Mouse (Mus musculus): ENCODE measurements around the gene Dnah17. TPM values are rescaled to one million over a fixed set of nuclear protein-coding genes. Genes with fewer than 3 reads are reported as not detected.

Dnah17 gene
- under 1 TPM; 0.12 to 0.30 TPM for total RNA-seq (2021)
- long read RNA-seq, experiment 1, partial matches to known transcripts = 0 of 1 reads
- long read RNA-seq, experiment 1, other reads (novel, unspliced or antisense) = 1 of 1 reads
- long read RNA-seq, experiment 2 = 0 reads

DNA sequence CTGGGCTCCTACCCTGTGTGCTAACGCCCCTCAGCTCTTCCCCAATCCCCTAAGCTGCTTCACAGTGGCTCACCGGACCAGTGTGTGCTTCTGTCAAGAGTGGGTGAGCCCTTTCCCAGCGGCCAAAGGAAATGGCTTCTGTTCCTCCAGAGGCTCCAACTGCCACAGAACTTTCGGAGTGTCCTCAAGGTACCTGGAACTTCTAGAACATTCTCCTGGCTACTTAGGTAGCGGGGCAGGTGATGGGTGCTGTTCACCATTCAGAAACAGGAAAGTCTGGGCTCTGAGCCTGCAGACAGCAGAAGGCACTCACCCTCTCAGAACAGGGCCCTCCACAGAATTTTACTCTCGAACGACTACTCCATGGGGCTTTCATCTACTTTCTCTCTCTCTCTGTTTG, at the start of gene Dnah17:
TSS of gene Dnah17 (minus strand) at position 101 of the 400 bp plus-strand sequence.
- DNase-seq (ENCODE audit: low spot score in 2 of 2) = no peak

DNA sequence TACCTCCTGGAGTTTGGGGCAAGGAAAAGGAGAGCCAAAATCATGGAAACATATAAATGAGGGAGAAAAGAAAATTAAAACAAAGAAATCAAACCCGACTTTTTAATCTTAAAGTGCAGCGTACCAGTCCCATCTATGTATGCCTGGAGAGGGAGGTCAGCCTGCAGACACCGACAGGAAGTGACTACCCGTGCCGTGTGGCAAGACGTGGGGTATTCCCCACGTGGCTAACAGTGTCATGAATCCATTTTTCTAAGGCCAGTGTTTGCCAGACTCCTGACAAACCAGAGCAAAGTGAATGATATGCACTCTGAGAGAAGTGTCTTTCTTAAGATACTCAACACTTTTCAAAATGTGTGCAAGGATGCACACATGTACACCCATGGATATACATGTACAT, 49.8 kb upstream of the Dnah17 start:
- no peak for DNase-seq (ENCODE audit: low spot score in 2 of 2)

DNA sequence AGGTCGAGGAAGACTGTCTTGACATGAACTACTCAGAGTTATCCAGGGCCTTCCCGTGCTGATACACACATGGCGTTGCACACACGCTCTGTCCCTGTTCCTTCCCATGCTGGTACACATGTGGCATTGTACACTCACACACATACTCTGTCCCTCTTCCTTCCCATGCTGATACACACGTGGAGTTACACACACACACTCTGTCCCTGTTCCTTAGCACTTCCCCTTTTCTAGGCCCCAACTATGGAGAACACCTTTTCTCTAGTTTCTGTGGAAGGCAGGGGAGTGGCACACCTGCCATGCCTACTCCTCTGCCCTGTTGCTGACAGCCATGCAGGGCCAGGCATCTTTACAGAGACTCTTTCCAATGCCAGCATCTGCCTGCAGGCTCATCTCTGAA, 47.8 kb upstream of the Dnah17 start:
- DNase-seq (ENCODE audit: low spot score in 2 of 2) = no peak

DNA sequence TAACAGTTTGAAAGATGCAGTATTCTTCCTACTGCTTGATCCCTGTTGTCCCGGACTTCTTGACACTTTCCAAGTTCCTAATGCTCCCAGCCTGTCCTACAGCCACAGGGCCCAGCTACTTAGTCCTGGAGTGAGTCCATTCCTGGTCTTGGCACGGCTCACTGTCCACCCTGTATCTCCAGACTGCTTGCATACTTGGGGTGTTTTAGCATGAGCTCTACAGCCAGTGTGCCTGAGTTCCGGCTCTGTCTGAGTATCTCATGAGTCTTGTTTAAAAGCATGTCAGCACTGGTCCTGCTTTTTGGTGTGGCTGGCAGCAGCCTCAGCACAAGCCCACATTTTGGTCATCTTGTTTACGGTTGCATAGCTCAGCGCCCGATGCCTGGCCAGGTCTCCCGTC, 44.3 kb upstream of the Dnah17 start:
- DNase-seq (ENCODE audit: low spot score in 2 of 2) = no peak

DNA sequence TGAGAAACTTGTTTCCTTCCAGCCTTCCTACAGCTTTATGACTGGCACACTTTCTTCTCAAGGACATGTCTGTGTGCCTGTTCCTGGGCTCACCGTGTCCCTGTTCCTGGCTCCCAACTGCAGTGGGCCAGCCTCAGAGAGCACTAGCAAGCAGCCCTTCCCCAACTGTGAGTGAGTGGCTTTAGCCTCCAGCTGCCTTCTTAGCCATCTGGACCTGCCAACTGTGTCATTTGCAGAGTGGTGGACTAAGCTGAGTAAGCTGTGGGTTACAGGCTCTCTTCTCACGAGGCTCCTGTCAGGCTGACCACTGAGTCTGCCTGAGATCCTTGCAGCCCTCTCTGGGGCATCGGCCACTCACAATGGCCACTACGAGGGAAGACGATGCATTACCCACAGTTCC, 42.3 kb upstream of the Dnah17 start:
- DNase-seq (ENCODE audit: low spot score in 2 of 2) = no peak

DNA sequence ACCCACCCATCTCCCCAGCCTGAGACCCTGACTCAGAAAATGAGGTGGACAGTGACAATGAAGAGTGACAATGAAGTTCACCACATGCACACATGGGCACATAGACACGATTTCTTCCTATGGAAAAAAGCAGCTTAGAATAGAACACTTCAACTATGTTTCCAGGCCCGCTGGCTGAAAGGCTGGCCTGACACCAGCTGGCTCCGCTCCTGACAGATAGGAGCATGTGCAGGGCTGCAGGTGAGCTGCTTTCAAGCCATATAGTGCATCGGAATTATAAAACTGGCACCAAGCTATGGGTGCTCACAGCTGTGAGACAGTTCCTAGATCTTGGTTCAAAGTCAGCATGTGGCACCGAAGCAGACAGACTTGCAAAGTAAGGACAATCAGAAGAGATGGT, 39.9 kb upstream of the Dnah17 start:
- DNase-seq (ENCODE audit: low spot score in 2 of 2) = no peak

DNA sequence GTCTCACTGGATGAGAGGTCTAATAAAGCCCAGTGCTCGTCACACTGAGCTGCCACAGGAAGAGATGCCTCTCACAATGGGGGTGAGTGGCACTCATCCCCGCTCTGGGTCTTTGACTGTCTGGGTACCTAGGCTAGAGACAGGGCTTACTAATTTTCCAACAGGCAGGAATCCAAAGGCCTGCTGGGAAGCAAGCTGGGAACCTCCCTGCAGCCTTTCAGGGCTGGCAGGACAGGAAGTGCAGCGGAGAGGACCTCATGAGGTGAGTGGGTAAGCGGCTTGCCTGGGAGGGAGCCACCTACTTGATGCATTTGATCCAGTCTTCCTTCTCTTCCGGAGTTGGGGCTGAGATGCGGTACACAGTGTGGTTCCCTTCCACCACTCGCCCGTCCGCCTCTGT, 38.3 kb upstream of the Dnah17 start:
- no peak for DNase-seq (ENCODE audit: low spot score in 2 of 2)

DNA sequence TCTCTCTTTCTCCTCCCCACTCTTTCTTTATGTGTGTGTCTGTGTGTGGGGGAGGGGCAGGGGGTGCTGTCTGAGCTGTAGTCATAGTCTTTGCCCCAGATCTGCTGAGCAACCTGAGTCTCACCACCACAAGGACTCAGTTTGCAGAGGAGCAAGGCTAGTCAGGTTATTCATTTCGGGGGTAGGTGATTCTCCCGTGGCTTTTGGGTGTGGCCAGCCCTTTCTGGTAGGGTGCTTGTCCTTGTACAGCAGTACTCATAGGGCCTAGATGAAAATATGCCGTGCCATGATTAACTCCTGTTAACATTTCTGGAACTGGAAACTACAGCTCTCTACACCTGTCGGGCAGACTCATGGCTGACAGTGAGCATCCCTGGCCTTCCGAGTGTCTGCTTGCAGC, 36.2 kb upstream of the Dnah17 start:
- DNase-seq (ENCODE audit: low spot score in 2 of 2) = no peak

DNA sequence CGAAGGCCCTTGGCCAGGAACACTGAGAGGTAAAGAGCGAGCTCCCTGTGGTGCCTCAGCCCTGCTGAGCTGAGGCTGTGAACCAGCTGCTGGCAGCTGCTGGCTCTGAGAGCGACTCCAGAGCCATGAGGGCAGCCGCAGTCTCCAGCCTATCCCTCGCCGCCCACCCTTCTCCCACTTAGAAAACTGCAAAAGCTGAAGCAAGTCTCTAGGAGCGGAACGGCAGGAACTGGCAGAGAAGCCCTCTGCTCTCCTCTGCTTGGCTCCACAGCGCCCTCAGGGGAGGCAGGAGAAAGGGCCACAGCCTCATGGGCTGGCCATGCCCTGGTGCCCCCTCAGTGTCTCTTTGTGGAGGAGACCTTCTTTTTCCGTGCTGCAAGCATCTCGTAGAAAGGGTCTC, 35.2 kb upstream of the Dnah17 start:
- no peak for DNase-seq (ENCODE audit: low spot score in 2 of 2)

DNA sequence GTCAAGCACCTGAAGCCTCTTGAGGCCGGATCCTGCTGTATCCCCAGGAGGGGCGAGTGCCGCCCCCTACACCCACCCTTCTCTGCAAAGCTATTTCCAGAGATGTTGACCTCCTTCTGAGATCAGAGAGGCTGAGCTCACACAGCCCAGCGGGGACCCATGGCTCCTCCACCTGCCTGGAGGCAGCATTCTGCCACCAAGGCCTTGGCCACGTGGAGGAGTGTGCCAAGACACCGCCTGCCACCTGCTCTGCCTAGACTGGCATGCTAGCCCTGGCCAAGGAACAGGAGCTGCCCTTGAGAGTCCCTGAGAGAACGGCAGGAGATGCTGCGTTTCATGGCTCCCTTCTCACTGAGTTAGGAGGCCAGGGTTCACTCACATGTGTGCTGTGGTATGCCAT, 34.1 kb upstream of the Dnah17 start:
- DNase-seq (ENCODE audit: low spot score in 2 of 2) = no peak

DNA sequence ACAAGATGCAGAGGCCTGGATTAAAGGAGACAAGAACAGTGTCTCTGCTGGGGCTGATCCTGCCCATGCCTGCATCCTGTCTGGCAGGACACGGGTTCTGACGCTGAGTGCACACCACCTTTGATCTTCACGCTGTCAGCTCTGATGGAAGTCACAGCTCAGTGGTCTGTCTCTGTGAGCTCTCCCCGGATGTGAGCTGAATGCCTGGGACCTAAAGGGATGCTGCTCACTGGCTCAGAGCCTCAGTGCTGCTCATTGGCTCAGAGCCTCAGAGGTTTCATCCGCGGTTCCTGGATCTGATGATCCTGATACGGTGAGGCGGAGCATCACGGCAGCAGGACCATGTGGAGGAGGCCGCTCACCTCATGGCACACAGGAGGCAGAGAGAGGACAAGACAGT, 31.8 kb upstream of the Dnah17 start:
- DNase-seq (ENCODE audit: low spot score in 2 of 2) = no peak

DNA sequence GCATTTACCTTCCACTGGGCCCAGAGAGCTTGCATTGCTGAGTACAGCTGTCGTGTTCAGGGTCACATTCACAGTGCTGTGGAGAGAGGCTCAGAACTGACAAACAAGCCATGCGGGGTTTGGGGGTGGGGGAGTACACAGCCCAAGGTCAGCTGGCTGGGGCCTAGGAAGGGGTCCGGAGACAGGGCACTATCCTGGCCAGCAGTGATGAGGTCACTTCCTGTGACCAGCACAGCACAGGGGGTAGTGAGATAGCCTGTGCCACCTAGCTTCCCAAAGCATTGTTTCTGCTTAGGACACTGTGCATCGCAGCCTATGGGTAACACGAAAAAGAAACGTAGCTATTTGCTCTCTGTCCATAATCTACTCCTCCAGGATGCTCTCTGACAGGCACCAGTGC, 30.8 kb upstream of the Dnah17 start:
- no peak for DNase-seq (ENCODE audit: low spot score in 2 of 2)

DNA sequence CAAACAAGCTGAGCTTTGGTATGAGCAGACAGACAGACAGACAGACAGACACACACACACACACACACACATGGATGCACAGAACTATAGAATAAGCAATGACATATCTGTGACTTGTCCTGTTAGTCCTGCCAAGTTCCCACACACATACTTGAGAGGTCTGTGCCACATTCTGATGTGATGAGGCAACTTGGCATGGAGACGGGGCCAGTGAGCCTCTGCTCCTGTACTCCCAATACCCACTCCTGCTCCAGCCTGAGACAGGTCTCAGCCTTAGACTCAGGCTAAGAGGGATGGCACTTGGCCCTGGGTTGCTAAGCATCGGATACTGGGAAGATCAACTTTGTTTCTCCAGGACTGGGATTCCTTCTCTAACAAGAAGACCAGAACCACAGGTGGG, 30.3 kb upstream of the Dnah17 start:
- no peak for DNase-seq (ENCODE audit: low spot score in 2 of 2)

DNA sequence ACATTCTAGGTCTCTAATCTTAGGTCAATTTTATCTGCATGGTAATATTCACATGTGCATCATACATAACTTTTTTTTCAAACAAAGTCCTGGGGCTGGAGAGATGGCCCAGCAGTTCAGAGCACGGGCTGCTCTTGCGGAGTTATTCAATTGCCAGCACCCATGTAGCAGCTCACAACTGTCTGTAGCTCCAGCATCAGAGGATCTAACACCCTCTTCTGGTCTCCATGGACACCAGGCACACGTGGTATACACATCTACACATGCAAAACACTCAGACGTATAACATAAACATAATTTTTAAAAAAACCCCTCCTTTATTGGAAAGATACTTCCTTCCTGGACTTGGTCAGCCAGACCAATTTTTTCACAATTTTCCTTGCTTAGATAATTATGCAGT, 28.3 kb upstream of the Dnah17 start:
- no peak for DNase-seq (ENCODE audit: low spot score in 2 of 2)

DNA sequence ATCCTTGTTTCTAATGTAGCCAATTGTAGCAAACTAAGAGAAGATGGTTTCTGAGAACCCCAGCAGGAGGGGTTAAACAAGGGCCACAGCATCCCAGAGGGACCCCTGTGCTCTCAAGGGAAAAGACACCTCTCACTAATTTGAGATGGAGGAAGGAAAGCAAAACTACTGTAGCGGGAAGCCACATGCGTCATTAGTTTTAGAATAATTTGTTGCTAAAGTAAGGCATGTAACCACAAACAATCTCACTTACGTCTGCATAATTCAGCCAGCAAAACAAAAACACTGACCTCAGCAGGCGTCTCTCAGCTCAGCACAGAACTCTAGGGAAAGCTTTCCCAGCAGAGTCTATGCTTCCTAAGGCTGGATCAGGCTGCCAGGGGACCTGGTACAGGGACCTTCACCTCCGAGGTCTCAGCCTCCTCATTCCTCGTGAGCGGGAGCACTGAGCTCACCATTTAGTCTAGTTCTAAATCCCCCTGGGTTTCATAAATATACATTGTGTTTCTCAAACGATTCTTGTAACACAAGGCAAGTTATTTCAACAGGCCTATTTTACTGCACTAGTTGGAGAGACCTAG, 26.1 kb upstream of the Dnah17 start:
- no peak for DNase-seq (ENCODE audit: low spot score in 2 of 2)

DNA sequence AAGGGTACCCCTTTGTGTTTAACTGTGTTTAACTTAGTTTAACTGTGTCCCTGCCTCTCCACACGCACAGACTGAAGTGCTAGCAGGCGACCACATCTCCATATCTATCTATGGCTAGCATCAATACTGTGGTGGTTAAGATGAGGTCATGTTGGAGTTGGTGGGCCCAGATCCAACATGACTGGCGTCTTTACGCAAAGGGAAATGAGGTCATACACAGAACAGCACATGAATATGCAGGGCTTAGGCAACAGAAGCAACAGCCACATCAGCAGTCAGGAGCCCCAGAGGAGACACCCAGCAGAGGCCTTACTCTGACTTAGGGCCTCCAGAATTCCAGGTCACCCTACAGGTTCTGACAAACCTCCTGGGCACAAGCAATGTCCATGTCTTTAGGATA, 22.5 kb upstream of the Dnah17 start:
- no peak for DNase-seq (ENCODE audit: low spot score in 2 of 2)

DNA sequence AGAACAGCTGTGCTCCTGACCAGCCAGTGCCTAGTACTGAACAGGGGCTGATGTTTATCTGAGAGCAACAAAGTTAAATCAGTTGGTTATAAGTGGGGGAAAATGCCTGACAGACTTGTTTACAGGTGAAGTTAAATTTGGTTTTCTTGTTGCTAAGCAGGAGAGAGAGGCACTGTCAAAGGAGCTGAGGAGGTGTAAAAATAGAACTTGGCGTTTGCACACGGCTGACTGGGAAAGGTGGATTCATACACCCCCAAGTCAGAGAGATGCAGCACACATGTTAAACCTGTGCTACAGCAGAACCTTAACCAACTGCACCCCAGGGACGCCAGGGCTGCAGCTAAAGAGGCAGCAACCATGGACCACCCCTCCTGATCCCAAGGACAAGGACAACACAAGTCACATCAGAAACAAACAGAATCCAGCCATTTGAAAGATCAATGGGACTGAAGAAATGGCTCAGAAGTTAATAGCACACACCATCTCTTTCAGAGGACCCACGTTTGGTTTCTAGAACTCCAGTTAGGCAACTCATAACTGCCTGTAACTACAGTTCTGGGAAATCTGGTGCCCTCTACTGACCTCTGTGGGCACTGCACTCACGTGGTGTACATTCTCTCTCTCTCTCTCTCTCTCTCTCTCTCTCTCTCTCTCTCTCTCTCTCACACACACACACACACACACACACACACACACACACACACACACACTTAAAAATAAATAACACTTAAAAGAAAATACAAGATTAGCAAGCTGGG, 21.2 kb upstream of the Dnah17 start:
- DNase-seq (ENCODE audit: low spot score in 2 of 2) = no peak

DNA sequence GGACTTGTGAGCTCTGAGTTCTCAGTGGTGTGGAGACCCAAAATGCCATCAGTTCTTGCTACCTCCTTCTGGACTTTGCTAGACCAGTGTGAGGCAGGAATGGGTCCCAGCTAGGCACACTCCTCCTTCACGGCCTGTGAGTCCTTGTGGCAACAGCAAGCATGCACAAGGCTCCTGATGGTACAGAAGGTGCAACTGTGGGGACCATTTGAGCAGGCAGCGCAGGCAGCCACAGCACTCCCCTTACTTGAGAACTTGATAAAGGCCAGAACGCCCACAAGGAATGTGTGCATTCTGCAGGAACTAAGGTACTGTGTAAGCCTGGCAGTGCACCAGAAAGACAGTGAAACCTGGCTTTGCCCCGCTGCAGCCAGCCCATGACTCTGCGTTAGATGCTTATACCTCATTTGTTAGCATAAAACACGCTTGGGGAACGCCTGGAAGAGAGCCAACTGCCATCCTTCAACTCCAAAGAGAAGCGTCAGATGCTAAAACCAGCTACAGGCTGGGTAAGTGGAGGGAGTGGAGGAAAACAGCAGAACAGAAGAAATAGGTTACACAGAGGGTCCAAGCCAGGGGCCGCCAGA, 19.8 kb upstream of the Dnah17 start:
- DNase-seq (ENCODE audit: low spot score in 2 of 2) = peak; percentile 68 to 75

DNA sequence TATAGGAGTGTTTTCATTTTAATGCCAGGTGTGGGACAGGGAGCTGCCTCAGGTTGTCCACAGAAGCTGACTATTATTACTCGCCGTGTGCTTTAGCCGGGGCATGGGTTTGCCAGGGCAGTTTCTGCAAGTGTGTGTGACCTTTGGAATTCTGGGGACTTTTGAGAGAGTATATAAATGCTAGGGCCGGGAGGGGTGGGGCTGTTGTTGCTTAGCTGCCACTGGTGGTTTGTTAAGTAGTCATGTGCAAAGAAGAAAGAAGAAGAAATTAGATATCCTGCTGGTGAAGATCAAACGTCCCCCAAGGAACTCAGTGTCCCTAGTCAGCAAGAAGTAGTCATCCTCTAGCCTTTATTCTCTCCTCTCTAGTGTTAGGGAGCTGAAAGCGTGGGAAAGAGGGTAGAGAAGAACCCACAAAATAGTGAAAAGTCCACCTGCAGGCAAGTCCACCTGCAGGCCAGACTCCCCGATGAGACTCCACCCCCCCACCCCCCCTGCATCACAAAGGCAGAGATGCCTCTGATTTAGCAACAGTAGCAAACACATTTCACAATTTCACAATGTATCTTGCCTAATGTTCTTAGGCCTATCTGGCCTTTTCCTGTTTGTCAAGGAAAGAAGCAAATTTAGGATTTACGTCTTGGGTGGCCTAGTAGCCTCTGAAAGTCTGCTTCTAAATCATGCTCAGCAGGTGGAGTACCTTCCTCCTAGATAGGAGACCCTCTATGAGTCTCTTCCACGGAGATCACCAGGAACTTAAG, 17.6 kb upstream of the Dnah17 start:
- no peak for DNase-seq (ENCODE audit: low spot score in 2 of 2)

DNA sequence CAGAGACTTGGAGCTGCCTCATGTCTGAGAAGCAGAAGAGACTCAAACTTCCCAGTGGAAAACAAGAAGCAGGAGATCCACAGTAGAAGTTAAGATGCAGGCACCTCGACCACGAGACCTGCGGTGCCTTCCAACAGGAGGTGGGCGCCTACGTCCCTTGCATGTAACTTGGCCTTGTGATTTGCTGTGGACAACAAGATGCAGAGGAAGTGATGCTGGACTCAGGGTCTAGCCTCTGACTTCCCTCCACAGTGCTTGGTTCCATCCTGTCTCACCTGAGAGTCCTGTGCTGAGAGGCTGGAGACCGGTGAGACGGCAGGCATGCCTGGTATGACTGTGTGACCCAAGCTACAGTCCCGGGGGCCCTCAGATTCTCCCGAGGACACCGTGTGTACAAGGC, 16.0 kb upstream of the Dnah17 start:
- no peak for DNase-seq (ENCODE audit: low spot score in 2 of 2)

DNA sequence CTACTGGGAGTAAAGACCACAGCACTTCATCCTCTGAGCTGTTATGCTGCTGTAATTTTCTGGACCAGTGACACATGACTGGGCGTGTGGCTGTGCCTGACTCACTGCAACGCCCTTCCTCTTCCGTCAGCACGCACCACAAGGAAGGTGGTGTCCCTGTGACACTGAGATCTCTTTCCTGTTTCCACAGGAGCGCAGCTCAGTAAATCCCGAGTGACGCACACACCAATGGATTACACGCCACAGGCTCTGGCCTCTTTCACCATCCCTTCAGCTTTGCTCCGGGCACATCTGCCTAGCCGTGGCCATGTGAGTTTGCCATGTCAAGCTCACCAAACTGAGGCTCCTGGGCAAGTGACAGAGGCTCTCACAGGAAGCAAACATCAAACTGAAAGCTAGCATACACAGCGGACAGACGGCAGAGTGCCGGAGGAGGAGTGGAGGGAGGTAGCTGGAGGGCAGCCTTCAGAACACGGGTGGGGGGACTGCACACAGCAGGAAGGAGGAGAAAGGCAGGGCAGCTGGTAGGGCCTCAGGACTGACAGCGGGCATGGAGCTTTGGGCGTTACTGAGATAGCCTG, 15.4 kb upstream of the Dnah17 start:
- no peak for DNase-seq (ENCODE audit: low spot score in 2 of 2)

DNA sequence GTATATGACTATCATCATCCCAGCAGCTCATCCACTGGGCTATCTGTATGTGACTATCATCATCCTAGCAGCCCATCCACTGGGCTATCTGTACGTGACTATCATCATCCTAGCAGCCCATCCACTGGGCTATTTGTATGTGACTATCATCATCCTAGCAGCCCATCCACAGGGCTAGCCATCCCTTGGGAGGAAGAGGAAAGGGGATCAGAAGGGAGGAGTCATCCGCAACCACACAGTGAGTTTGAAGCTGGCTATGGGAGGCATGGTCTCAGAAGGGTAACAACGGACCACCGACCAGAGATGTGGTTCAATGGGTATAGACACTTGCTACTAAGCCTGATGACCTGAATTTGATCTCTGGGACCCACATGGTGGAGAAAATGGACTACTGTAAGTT, 14.7 kb upstream of the Dnah17 start:
- DNase-seq (ENCODE audit: low spot score in 2 of 2) = no peak
